12 mouse cellular contexts compared by ENCODE assay signal in the genomic region with DNA sequence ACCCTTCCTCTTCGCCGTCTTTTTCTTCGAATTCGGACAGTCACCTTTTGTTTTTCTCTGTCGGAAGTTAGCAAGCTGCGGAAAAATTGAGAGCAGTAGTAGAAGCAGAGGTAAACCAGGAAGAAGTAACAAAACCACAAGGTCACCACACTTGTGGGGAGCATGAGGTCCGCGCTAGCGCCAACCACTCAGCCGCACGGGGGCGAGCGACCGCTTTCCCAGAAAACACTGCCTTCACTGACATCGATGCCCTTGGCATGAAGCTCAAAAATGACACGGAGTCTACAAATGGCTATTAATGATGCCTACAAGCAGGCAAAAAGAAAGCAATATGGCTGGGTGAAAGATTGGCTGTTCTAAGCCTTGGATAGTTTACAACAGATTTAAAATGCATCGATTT. TPM values are rescaled to one million over a fixed set of nuclear protein-coding genes. Genes with fewer than 3 reads are reported as not detected.
DNase-seq lines count a peak whose midpoint lies in the region; ATAC-seq and TF ChIP-seq lines count a peak whose summit lies in the region.
"Had no signal": no experiment of that assay in that cellular context is flagged by ENCODE, and none has a peak within 500 bp of the region (broad histone marks: within the 10 kb centered on the region; RNA-seq: fewer than 3 reads in every experiment).

A gene (minus strand): TSS at position 164 of the 400 bp plus-strand sequence.

- in situ Hi-C loops in ES-E14 (cut with MboI; ENCODE audit: low sequenced_read_pairs in 2 of 2, unreplicated experiment in 2 of 2): no loop called here

- no peak within 1 kb of the TSS for H3K27ac ChIP-seq in liver, embryonic 11.5 days (ENCODE audit: low read depth, low read length)
- H3K27ac ChIP-seq in ES-E14 (ENCODE audit: insufficient read depth, low read depth, low read length, poor library complexity, severe bottlenecking): peak within 1 kb of the TSS; percentile 45; the same call in 1 of the 2 replicates
- no peak within 1 kb of the TSS for H3K27ac ChIP-seq in liver, embryonic 13.5 days

- DNase-seq in cerebellum, adult 9-11 months: peak; percentile 28
- DNase-seq in cerebellum, adult 8-10 months: no peak
- no peak for DNase-seq in liver, embryonic 11.5 days (ENCODE audit: low spot score)
- DNase-seq in liver (no peak), ES-E14 (ENCODE audit: low read depth, low spot score) (no peak)
- DNase-seq in liver, embryonic 13.5 days: no peak
- no peak for DNase-seq in layer of hippocampus, postnatal 36 days
- DNase-seq in left cerebral cortex, adult 11 months (ENCODE audit: low spot score): no peak
- DNase-seq: cerebellum, postnatal 14 days; gastrocnemius, postnatal 36 days; lung, postnatal 14 days had no signal

- peaks cover 15% of the 10 kb centered on the region for H3K4me1 ChIP-seq in liver, embryonic 11.5 days (replicated peaks; ENCODE audit: control insufficient read depth, insufficient read depth, low read length)
- peaks cover 3 to 18% of the 10 kb centered on the region in 2 experiments; a peak in 3 of 4 replicates for H3K4me1 ChIP-seq in ES-E14 (ENCODE audit: control insufficient read depth in 2 of 2, insufficient read depth in 2 of 2, low read length in 2 of 2, poor library complexity in 1 of 2)
- peaks cover 30% of the 10 kb centered on the region for H3K4me1 ChIP-seq in liver, embryonic 13.5 days (replicated peaks)

- H3K27me3 ChIP-seq in liver, embryonic 11.5 days (replicated peaks; ENCODE audit: control insufficient read depth, insufficient read depth, low read length): no peaks in the 10 kb centered on the region
- no peaks in the 10 kb centered on the region for H3K27me3 ChIP-seq in liver, embryonic 13.5 days

- 96% methylated on average over 17 of the region's 17 CpGs for WGBS in liver, embryonic 11.5 days
- 90% methylated on average over 17 of the region's 17 CpGs for WGBS in liver, embryonic 13.5 days (ENCODE audit: insufficient replicate concordance)

- H3K9me3 ChIP-seq in liver, embryonic 11.5 days (ENCODE audit: control insufficient read depth, low read length): no peaks in the 10 kb centered on the region
- no peaks in the 10 kb centered on the region for H3K9me3 ChIP-seq in ES-E14 (ENCODE audit: control insufficient read depth, insufficient read depth, low read depth, low read length)
- H3K9me3 ChIP-seq in liver, embryonic 13.5 days (replicated peaks): no peaks in the 10 kb centered on the region

- H3K4me2 ChIP-seq in liver, embryonic 11.5 days: peak within 1 kb of the TSS; percentile 88
- peak within 1 kb of the TSS; percentile 85 for H3K4me2 ChIP-seq in liver, embryonic 13.5 days

- H3K36me3 ChIP-seq in liver, embryonic 11.5 days (ENCODE audit: control insufficient read depth, insufficient read depth, low read length): peaks cover 28% of the 10 kb centered on the region
- H3K36me3 ChIP-seq in ES-E14 (ENCODE audit: control insufficient read depth, insufficient read depth, low read length, poor library complexity, severe bottlenecking): peaks cover 28% of the 10 kb centered on the region
- H3K36me3 ChIP-seq in liver, embryonic 13.5 days: peaks cover 56% of the 10 kb centered on the region

- H3K4me3 ChIP-seq in liver, embryonic 11.5 days (ENCODE audit: low read depth, low read length): peak within 1 kb of the TSS; percentile 92
- H3K4me3 ChIP-seq in ES-E14 (ENCODE audit: insufficient read depth in 1 of 2, low read depth in 1 of 2, low read length in 2 of 2, poor library complexity in 1 of 2, severe bottlenecking in 1 of 2): peak within 1 kb of the TSS; percentile 31 to 45
- peak within 1 kb of the TSS; percentile 85 for H3K4me3 ChIP-seq in liver, embryonic 13.5 days (replicated peaks)

- no peak for ATAC-seq in liver, embryonic 11.5 days (replicated peaks; ENCODE audit: low FRiP score)
- ATAC-seq in liver, embryonic 13.5 days (ENCODE audit: low read depth): no peak

- H3K9ac ChIP-seq in liver, embryonic 11.5 days (ENCODE audit: low read depth, low read length): no peak within 1 kb of the TSS
- H3K9ac ChIP-seq in ES-E14 (ENCODE audit: insufficient read depth, low read depth, low read length, poor library complexity, severe bottlenecking): peak within 1 kb of the TSS; percentile 51; the same call in 1 of the 2 replicates
- H3K9ac ChIP-seq in liver, embryonic 13.5 days: peak within 1 kb of the TSS; percentile 87; the same call in 1 of the 2 replicates

TF ChIP-seq in ES-E14, 5 proteins besides CTCF, POLR2A, EP300 and RAD21:
- TF ChIP-seq MAFK (IDR thresholded peaks at IDR 0.05; ENCODE audit: insufficient read depth, low read depth, low read length) (no peak), CHD2 (IDR thresholded peaks at IDR 0.05; ENCODE audit: low read depth, low read length) (no peak), ZC3H11A (IDR thresholded peaks at IDR 0.05; ENCODE audit: borderline replicate concordance, low read depth, low read length) (no peak), ZNF384 (IDR thresholded peaks at IDR 0.05; ENCODE audit: low read depth, low read length) (no peak), HCFC1 (IDR thresholded peaks at IDR 0.05; ENCODE audit: borderline replicate concordance, insufficient read depth, low read length) (no peak)

RNA-seq across cellular contexts. Expression of the gene that starts here (rescaled TPM):
- not detected in 2 replicates for polyA plus RNA-seq in liver, embryonic 11.5 days (2014; fragmentation: Nextera tagmentation; extraction: Ambion mirVana)
- not detected in 2 replicates for total RNA-seq in ES-E14 (2012; rRNA removed)
- polyA plus RNA-seq in liver, embryonic 13.5 days (2015; fragmentation: Nextera tagmentation; extraction: Ambion mirVana): not detected in 2 replicates
- total RNA-seq in layer of hippocampus, postnatal 36 days (2021): not detected
- total RNA-seq: gastrocnemius, postnatal 36 days; layer of hippocampus, adult 18-20 months had no signal

Comparison
In these comparisons a context has a peak if more than half of its experiments do, and no peak if none do; other contexts are left out.
1. H3K4me3 ChIP-seq: peak in every context shown above with its lines; median percentile 92 in liver, embryonic 11.5 days; 85 in liver, embryonic 13.5 days; 38 in ES-E14.